Comparison of ENCODE assay signal across 8 mouse cellular contexts in the genomic region with DNA sequence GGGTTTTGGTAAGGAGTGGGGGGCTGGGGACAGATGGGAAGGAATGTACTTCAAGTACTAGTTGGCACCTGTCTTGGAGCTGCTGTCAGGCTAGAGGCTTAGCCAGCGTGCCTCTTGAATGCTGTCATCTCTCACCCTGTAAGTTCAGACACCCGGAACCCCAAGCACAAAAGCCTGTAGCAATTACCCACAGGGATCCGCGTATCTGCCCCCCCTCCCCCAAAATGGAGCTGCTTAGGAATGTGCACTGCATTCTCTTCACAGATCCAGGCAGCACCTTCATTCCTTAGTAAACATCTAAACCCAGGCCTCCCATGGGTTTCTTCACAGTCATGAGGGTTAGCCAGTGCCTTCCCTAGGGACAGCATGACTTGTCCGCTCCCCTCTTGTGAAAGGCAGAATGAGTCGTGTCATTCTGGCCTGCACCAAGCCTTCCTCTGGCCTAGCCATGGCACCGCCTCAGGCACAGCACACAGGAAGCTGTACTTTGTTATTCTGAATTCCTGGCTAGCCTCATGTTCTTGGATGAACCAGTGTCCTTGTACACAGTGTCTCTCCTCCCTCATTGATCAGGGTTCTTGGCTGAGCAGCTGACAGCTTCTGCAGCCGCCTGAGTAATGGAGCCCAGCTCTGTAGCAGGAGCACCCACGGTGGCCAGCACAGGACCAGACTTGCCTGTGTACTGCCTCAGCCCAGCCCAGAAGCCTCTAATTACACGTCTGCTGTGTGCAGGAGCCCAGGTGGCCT. TPM values are rescaled to one million over a fixed set of nuclear protein-coding genes. Genes with fewer than 3 reads are reported as not detected.
DNase-seq lines count a peak whose midpoint lies in the region; ATAC-seq lines count a peak whose summit lies in the region.

No protein-coding gene starts in this region.

- 26% methylated on average over 10 of the region's 10 CpGs for WGBS in heart, embryonic 15.5 days

- peak; percentile 63 for ATAC-seq in heart, embryonic 15.5 days (replicated peaks; ENCODE audit: insufficient number of reproducible peaks, insufficient read depth, low FRiP score, low read depth)
- ATAC-seq in cerebellum, adult (ENCODE audit: insufficient number of reproducible peaks, low FRiP score, low TSS enrichment), result no peak

- peaks cover 29% of the 10 kb centered on the region for H3K4me1 ChIP-seq in heart, embryonic 15.5 days (replicated peaks)

- no peak overlapping the region for H3K4me3 ChIP-seq in heart, embryonic 15.5 days

- no peaks in the 10 kb centered on the region for H3K9me3 ChIP-seq in heart, embryonic 15.5 days (replicated peaks)

- no peak overlapping the region for H3K9ac ChIP-seq in heart, embryonic 15.5 days

- peak; percentile 38 for DNase-seq in ovary, postnatal 36 days (ENCODE audit: low spot score)
- no peak for DNase-seq in ovary, postnatal 10 days (ENCODE audit: low spot score)
- peak; percentile 48 for DNase-seq in embryo, embryonic 11 days
- peak; percentile 32 for DNase-seq in kidney, postnatal 10 days
- DNase-seq in lung, postnatal 25 days (ENCODE audit: low spot score), result peak; percentile 83
- DNase-seq in yolk sac, embryonic 10.5 days (ENCODE audit: low spot score), result no peak

- H3K27ac ChIP-seq in heart, embryonic 15.5 days, result peak overlapping the region; percentile 60

- peaks cover 15% of the 10 kb centered on the region for H3K36me3 ChIP-seq in heart, embryonic 15.5 days

- no peaks in the 10 kb centered on the region for H3K27me3 ChIP-seq in heart, embryonic 15.5 days

- H3K4me2 ChIP-seq in heart, embryonic 15.5 days, result no peak overlapping the region

RNA-seq across cellular contexts. Expression of gene Errfi1, which starts 17.8 kb away (rescaled TPM):
- polyA plus RNA-seq in heart, embryonic 15.5 days (2015; fragmentation: Nextera tagmentation; extraction: Ambion mirVana), result 10.7 and 15.3 TPM in 2 replicates

RNA-seq across cellular contexts. Expression of gene Park7, which starts 42.7 kb away (rescaled TPM):
- 287 and 319 TPM in 2 replicates for polyA plus RNA-seq in heart, embryonic 15.5 days (2015; fragmentation: Nextera tagmentation; extraction: Ambion mirVana)

RNA-seq across cellular contexts. Expression of gene Tnfrsf9, which starts 42.8 kb away (rescaled TPM):
- polyA plus RNA-seq in heart, embryonic 15.5 days (2015; fragmentation: Nextera tagmentation; extraction: Ambion mirVana), result 2.0 and 2.6 TPM in 2 replicates

Comparison
In these comparisons a context has a peak if more than half of its experiments do, and no peak if none do; other contexts are left out.
1. DNase-seq: peak in ovary, postnatal 36 days (single experiment), embryo, embryonic 11 days (single experiment), kidney, postnatal 10 days (single experiment) and lung, postnatal 25 days (single experiment); none in ovary, postnatal 10 days (single experiment) and yolk sac, embryonic 10.5 days (single experiment).